Mouse (Mus musculus) MEL (cell line): ENCODE results near the gene Bcat2. TPM values are rescaled to one million over a fixed set of nuclear protein-coding genes. Genes with fewer than 3 reads are reported as not detected.

Source experiments
- DNase-seq: peaks from one replicate; pipeline ENCODE4 v3.0.0; 2011; ENCODE audit warnings: low read depth, low spot score
- H3K27ac ChIP-seq: 2 replicates; pipeline ENCODE4 v1.5.1; 2012; ENCODE audit warnings: low read depth, mild to moderate bottlenecking, control low read depth, low read length, moderate library complexity; ENCODE audit not compliant: control insufficient read depth
- H3K27me3 ChIP-seq, 2 experiments: fragments of 150-350 bp in 1 of 2; sonication (generic) in 1 of 2; 2 replicates each; pipeline ENCODE4 v1.6.1; 2012; ENCODE audit warnings: low read length in 2 of 2, mild to moderate bottlenecking in 2 of 2, improper control_type of control experiment in 1 of 2, moderate library complexity in 1 of 2; ENCODE audit not compliant: insufficient read depth in 2 of 2, control insufficient read depth in 1 of 2
- H3K36me3 ChIP-seq, 2 experiments: 2 replicates each; pipeline ENCODE4 v1.6.1; 2012 to 2014; ENCODE audit warnings: low read length in 2 of 2, improper control_type of control experiment in 1 of 2, inconsistent platforms in 1 of 2, mild to moderate bottlenecking in 1 of 2; ENCODE audit not compliant: insufficient read depth in 2 of 2, control insufficient read depth in 1 of 2
- H3K4me1 ChIP-seq, 2 experiments: fragments of 150-350 bp in 1 of 2; sonication (generic) in 1 of 2; 2 replicates each; pipeline ENCODE4 v1.6.1; 2012; ENCODE audit warnings: low read length in 2 of 2, improper control_type of control experiment in 1 of 2, mild to moderate bottlenecking in 1 of 2; ENCODE audit not compliant: insufficient read depth in 2 of 2, control insufficient read depth in 1 of 2
- H3K4me3 ChIP-seq, 2 experiments: fragments of 150-350 bp in 1 of 2; sonication (generic) in 1 of 2; 2 replicates each; pipeline ENCODE4 v1.5.1; 2012; ENCODE audit warnings: low read depth in 2 of 2, low read length in 2 of 2, mild to moderate bottlenecking in 2 of 2, moderate library complexity in 2 of 2, control low read depth in 1 of 2, improper control_type of control experiment in 1 of 2; ENCODE audit not compliant: control insufficient read depth in 1 of 2, insufficient read depth in 1 of 2
- H3K79me2 ChIP-seq: 2 replicates; pipeline ENCODE4 v1.6.1; 2012; ENCODE audit warnings: mild to moderate bottlenecking, low read length, moderate library complexity; ENCODE audit not compliant: control insufficient read depth, poor library complexity, insufficient read depth
- H3K9ac ChIP-seq: 2 replicates; pipeline ENCODE4 v1.6.1; 2012; ENCODE audit warnings: low read depth, mild to moderate bottlenecking, control low read depth, low read length, moderate library complexity; ENCODE audit not compliant: control insufficient read depth, poor library complexity, severe bottlenecking
- H3K9me3 ChIP-seq: fragments of 150-350 bp; sonication (generic); replicated peaks from 2 replicates; pipeline ENCODE4 v1.6.1; 2012; ENCODE audit warnings: mild to moderate bottlenecking, low read length, improper control_type of control experiment, moderate library complexity; ENCODE audit not compliant: insufficient read depth
- CHD1 ChIP-seq: IDR thresholded peaks from 2 replicates; pipeline ENCODE4 v1.6.1; 2012; ENCODE audit warnings: low read depth, mild to moderate bottlenecking, inconsistent platforms, low read length, improper control_type of control experiment
- CTCF ChIP-seq, 3 experiments: IDR thresholded peaks in 2 of 3; conservative IDR thresholded peaks in 1 of 3; 2 replicates each; pipeline ENCODE4 v1.5.1; 2011 to 2012; ENCODE audit warnings: low read length in 3 of 3, low read depth in 2 of 3, mild to moderate bottlenecking in 2 of 3, improper control_type of control experiment in 1 of 3, inconsistent platforms in 1 of 3, mixed read lengths in 1 of 3, moderate library complexity in 1 of 3; ENCODE audit not compliant: control insufficient read depth in 1 of 3, insufficient read depth in 1 of 3, poor library complexity in 1 of 3, severe bottlenecking in 1 of 3
- E2F4 ChIP-seq: IDR thresholded peaks from 2 replicates; pipeline ENCODE4 v1.6.1; 2011; ENCODE audit warnings: low read depth, low read length, improper control_type of control experiment, borderline replicate concordance
- EP300 ChIP-seq, 2 experiments: IDR thresholded peaks; 2 replicates each; pipeline ENCODE4 v1.6.1; 2011; ENCODE audit warnings: improper control_type of control experiment in 2 of 2, low read length in 2 of 2, low read depth in 1 of 2, mild to moderate bottlenecking in 1 of 2
- HCFC1 ChIP-seq: IDR thresholded peaks from 2 replicates; pipeline ENCODE4 v1.6.1; 2012; ENCODE audit warnings: low read depth, mild to moderate bottlenecking, inconsistent platforms, low read length, improper control_type of control experiment, moderate library complexity
- JUND ChIP-seq: IDR thresholded peaks from 2 replicates; pipeline ENCODE4 v1.6.1; 2011; ENCODE audit warnings: low read depth, mild to moderate bottlenecking, improper control_type of control experiment, low read length
- MAFK ChIP-seq: IDR thresholded peaks from 2 replicates; pipeline ENCODE4 v1.6.1; 2011; ENCODE audit warnings: low read depth, mild to moderate bottlenecking, low read length, improper control_type of control experiment, borderline replicate concordance
- MAX ChIP-seq: IDR thresholded peaks from 2 replicates; pipeline ENCODE4 v1.6.1; 2011; ENCODE audit warnings: low read length, improper control_type of control experiment
- MAZ ChIP-seq: IDR thresholded peaks from 2 replicates; pipeline ENCODE4 v1.6.1; 2012; ENCODE audit warnings: low read depth, mild to moderate bottlenecking, inconsistent platforms, low read length, improper control_type of control experiment
- MXI1 ChIP-seq: IDR thresholded peaks from 2 replicates; pipeline ENCODE4 v1.6.1; 2011; ENCODE audit warnings: mild to moderate bottlenecking, low read depth, low read length, improper control_type of control experiment
- POLR2A ChIP-seq, 2 experiments: IDR thresholded peaks; 2 replicates each; pipeline ENCODE4 v1.6.1; 2011 to 2012; ENCODE audit warnings: low read length in 2 of 2, mild to moderate bottlenecking in 2 of 2, control low read depth in 1 of 2, improper control_type of control experiment in 1 of 2, low read depth in 1 of 2, moderate library complexity in 1 of 2; ENCODE audit not compliant: control insufficient read depth in 1 of 2, insufficient read depth in 1 of 2, poor library complexity in 1 of 2
- RAD21 ChIP-seq: IDR thresholded peaks from 2 replicates; pipeline ENCODE4 v1.6.1; 2011; ENCODE audit warnings: mild to moderate bottlenecking, low read depth, low read length, improper control_type of control experiment
- SMC3 ChIP-seq: IDR thresholded peaks from 2 replicates; pipeline ENCODE4 v1.6.1; 2011; ENCODE audit warnings: low read depth, low read length, improper control_type of control experiment
- TAL1 ChIP-seq: IDR thresholded peaks from 2 replicates; pipeline ENCODE4 v1.6.1; 2012; ENCODE audit warnings: mild to moderate bottlenecking, inconsistent platforms, low read length, moderate library complexity, mixed read lengths
- TCF12 ChIP-seq: IDR thresholded peaks from 2 replicates; pipeline ENCODE4 v1.6.1; 2014; ENCODE audit warnings: low read depth, mild to moderate bottlenecking, inconsistent platforms, low read length, improper control_type of control experiment, moderate library complexity
- USF1 ChIP-seq: IDR thresholded peaks from 2 replicates; pipeline ENCODE4 v1.6.1; 2014; ENCODE audit warnings: low read depth, mild to moderate bottlenecking, inconsistent platforms, low read length, improper control_type of control experiment, moderate library complexity
- ZC3H11A ChIP-seq: IDR thresholded peaks from 2 replicates; pipeline ENCODE4 v1.6.1; 2012; ENCODE audit warnings: low read depth, mild to moderate bottlenecking, inconsistent platforms, low read length, improper control_type of control experiment
- polyA plus RNA-seq, 2 experiments: library from polyadenylated mRNA; stranded (reverse) in 1 of 2; unstranded in 1 of 2; fragments of >175 nt in 1 of 2; fragments of >200 nt in 1 of 2; gene quantifications; 2 replicates each; pipeline versions ENCODE4 v1.2.1 to v1.2.4; 2012; ENCODE audit warnings: low replicate concordance in 2 of 2, low read depth in 1 of 2; ENCODE audit not compliant: insufficient read length in 2 of 2, insufficient read depth in 1 of 2, missing spikeins in 1 of 2
- total RNA-seq: library from RNA; depleted of rRNA; stranded (reverse); fragments of 300-350 nt; gene quantifications from 2 replicates; pipeline ENCODE4 v1.2.3, GENCODE M21; 2012

Gene Bcat2
- total and polyA plus RNA-seq, 3 experiments = 49.4 to 140 TPM; not detected in 1

DNA sequence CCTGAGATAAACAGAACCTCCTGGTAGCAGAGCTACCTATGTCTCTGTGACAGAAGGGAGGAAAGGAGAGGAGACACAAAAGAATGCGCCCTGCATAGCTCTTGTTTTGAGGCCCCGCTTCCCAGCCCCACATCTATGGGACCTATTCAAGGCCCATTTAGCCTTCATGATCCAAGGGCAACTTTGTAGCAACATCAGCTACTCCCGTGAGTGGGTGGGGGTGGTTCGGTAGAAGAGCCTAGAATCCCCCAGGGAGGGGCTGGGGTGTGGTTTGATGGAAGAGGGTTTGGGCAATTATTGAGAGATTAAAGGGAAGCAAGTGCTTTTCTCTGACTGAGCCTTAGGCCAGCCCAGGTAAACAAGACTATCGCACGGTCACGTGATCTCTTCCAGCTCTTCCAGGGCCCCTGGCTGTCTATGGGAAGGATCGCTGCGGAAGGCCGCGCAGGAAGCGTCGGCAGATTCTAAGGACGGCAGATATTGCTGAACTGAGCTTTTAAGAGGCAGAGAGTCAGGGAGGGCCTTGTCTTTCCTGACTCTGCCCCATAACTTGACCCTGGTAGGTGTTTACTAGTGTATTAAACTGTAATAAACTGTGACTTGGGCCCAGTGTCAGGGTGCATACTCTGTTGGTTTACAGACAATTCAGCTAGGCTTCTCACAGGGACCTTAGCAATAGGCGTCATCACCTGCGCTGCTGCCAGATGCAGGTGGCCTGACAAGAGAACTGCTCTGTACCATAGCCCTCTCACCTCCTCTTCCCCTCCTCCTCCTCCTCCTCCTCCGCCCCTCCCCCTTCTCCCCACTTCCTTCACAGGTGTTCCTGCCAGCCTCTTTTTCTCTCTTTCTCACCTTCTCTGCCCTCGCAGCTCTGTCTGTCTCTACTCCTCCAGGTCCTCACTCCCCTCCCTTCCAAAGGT, 29.3 kb downstream of the Bcat2 start:
- DNase-seq = no peak
- TF ChIP-seq E2F4 = no peak

DNA sequence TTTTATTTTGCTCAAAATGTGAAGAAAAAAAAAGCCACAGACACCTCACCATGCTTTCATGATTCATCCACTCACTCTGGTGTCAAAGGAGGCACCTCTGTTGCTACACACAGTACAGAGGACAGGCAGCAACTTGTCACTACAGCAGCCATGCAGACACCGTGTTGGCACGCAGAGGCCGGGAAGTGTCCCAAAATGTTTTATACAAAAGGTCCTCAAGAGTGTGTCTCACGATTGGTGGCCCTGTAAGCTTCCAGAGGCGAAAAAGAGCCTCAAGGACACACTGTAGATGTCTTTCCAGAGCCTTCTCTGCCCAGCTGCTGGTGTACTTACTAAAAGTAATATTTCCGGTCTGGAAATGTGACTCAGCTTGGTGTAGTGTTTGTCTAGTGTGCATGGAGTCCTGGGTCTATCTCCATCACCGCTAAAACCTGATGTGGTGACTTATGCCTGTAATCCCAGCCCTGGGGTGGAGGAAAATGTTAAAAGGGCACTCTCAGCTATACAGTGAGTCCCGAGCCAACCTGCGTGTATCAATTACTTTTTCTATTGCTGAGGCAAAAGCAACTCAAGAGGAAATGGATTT, 35.8 kb downstream of the Bcat2 start:
- Histone ChIP-seq H3K9ac (no peak overlapping the region), H3K9me3 (no peaks in the 10 kb centered on the region), H3K27me3 (no peaks in the 10 kb centered on the region), H3K36me3 (peaks cover 0 to 2% of the 10 kb centered on the region in 2 experiments; a peak in 2 of 4 replicates), H3K4me3 (no peak overlapping the region), H3K79me2 (no peaks in the 10 kb centered on the region), H3K27ac (no peak overlapping the region)
- no peak for DNase-seq
- TF ChIP-seq EP300 (IDR thresholded peaks at IDR 0.05; ENCODE audit: low read depth in 1 of 2, low read length in 2 of 2) = no peak
- TF ChIP-seq, all 39 proteins: peak for 0
- peaks cover 2 to 5% of the 10 kb centered on the region in 2 experiments; a peak in 3 of 4 replicates for H3K4me1 ChIP-seq

More for the DNA sequence above, 29.3 kb downstream of the Bcat2 start:
- no peak overlapping the region for H3K27ac ChIP-seq
- H3K79me2 ChIP-seq = no peaks in the 10 kb centered on the region
- no peak overlapping the region for H3K4me3 ChIP-seq
- no peaks in the 10 kb centered on the region for H3K27me3 ChIP-seq
- no peaks in the 10 kb centered on the region for H3K9me3 ChIP-seq
- H3K4me1 ChIP-seq = peaks cover 7 to 12% of the 10 kb centered on the region in 2 experiments
- H3K9ac ChIP-seq = no peak overlapping the region
- H3K36me3 ChIP-seq = peaks cover 0 to 9% of the 10 kb centered on the region in 2 experiments; a peak in 2 of 4 replicates

DNA sequence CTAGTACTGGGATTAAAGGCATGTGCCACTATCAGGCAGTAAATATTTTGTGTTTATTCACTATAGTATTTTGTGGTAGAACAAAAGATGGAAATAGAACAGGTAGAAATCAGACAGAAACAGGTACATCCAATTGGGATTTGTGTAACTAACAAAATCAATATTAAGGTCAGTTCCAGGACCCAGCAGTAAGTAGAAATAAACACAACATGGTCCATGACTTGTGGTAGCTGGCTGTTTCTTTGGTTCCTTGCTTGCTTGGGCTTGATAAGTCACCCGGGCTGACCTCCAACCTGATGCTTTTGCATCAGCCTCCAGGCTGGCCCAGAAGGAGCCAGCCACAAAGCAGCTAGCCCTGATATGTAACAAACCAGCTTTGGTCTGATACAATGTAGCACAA, 39.6 kb downstream of the Bcat2 start:
- TF ChIP-seq MAFK (no peak), CHD1 (no peak), MAX (no peak), TCF12 (no peak), MXI1 (no peak), JUND (no peak), HCFC1 (no peak), POLR2A (IDR thresholded peaks at IDR 0.05; ENCODE audit: control insufficient read depth in 1 of 2, insufficient read depth in 1 of 2, low read depth in 1 of 2, low read length in 2 of 2, poor library complexity in 1 of 2) (no peak), TAL1 (no peak), SMC3 (no peak), CTCF (IDR thresholded peaks at IDR 0.05 in 2 of 3, conservative IDR thresholded peaks at IDR 0.05 in 1 of 3; ENCODE audit: control insufficient read depth in 1 of 3, insufficient read depth in 1 of 3, low read depth in 2 of 3, low read length in 3 of 3, poor library complexity in 1 of 3, severe bottlenecking in 1 of 3) (no peak), USF1 (no peak), ZC3H11A (no peak), MAZ (no peak), RAD21 (no peak)

More for the DNA sequence above, 39.6 kb downstream of the Bcat2 start:
- peaks cover 0 to 4% of the 10 kb centered on the region in 2 experiments; a peak in 2 of 4 replicates for H3K36me3 ChIP-seq
- H3K4me3 ChIP-seq = no peak overlapping the region
- no peaks in the 10 kb centered on the region for H3K27me3 ChIP-seq
- H3K79me2 ChIP-seq = no peaks in the 10 kb centered on the region
- peaks cover 3 to 13% of the 10 kb centered on the region in 2 experiments; a peak in 3 of 4 replicates for H3K4me1 ChIP-seq
- DNase-seq = no peak
- H3K9me3 ChIP-seq = no peaks in the 10 kb centered on the region
- H3K9ac ChIP-seq = no peak overlapping the region
- H3K27ac ChIP-seq = no peak overlapping the region
